Mouse (Mus musculus): ENCODE data around the gene Glis3.

- TF ChIP-seq GATA1 (IDR thresholded peaks at IDR 0.05; ENCODE audit: borderline replicate concordance, low read length) (no peak), FLI1 (IDR thresholded peaks at IDR 0.05; ENCODE audit: low read length) (no peak)
Measured at GRCm38 (mm10) chr19:28284098-28284569, 395.7 kb downstream of the Glis3 start.
